Mouse (Mus musculus): ENCODE data around the gene Pibf1. TPM values are rescaled to one million over a fixed set of nuclear protein-coding genes. Genes with fewer than 3 reads are reported as not detected.

The Pibf1 gene
- polyA plus RNA-seq, 1 experiment from 2014 or later = 26.3 TPM

- Histone ChIP-seq H3K9me3 (no peaks in the 10 kb centered on the region), H3K9ac (replicated peaks) (no peak overlapping the region), H3K27me3 (no peaks in the 10 kb centered on the region), H3K36me3 (peaks cover 21% of the 10 kb centered on the region), H3K4me2 (replicated peaks) (no peak overlapping the region), H3K4me1 (no peaks in the 10 kb centered on the region), H3K4me3 (no peak overlapping the region), H3K27ac (replicated peaks) (no peak overlapping the region)
- 94% methylated on average over 4 of the region's 4 CpGs for WGBS
- no peak for ATAC-seq (ENCODE audit: low FRiP score, low read depth)
Measured at GRCm38 (mm10) chr14:99152683-99153082, 53.5 kb downstream of the Pibf1 start.

GRCm38 (mm10) chr14:99159940-99160339 is 60.7 kb downstream of the Pibf1 start:
- no peak overlapping the region for H3K4me3 ChIP-seq
- no peak overlapping the region for H3K27ac ChIP-seq (replicated peaks)
- no peak for ATAC-seq (ENCODE audit: low FRiP score, low read depth)
- no peak overlapping the region for H3K4me2 ChIP-seq (replicated peaks)
- no peaks in the 10 kb centered on the region for H3K27me3 ChIP-seq
- H3K9me3 ChIP-seq = no peaks in the 10 kb centered on the region
- H3K9ac ChIP-seq (replicated peaks) = no peak overlapping the region
- peaks cover 24% of the 10 kb centered on the region for H3K36me3 ChIP-seq
- WGBS = 58% methylated on average over 6 of the region's 6 CpGs
- H3K4me1 ChIP-seq = no peaks in the 10 kb centered on the region

- Histone ChIP-seq H3K27ac (replicated peaks) (no peak overlapping the region), H3K36me3 (0 out of 2 replicates have a peak, but pooled peaks cover 6% of the 10 kb centered on the region), H3K4me1 (no peaks in the 10 kb centered on the region), H3K9ac (replicated peaks) (no peak overlapping the region), H3K9me3 (no peaks in the 10 kb centered on the region), H3K27me3 (no peaks in the 10 kb centered on the region), H3K4me3 (no peak overlapping the region), H3K4me2 (replicated peaks) (no peak overlapping the region)
- WGBS = 89% methylated on average over 3 of the region's 3 CpGs
- ATAC-seq (ENCODE audit: low FRiP score, low read depth) = no peak
Measured at GRCm38 (mm10) chr14:99163051-99163450, 63.8 kb downstream of the Pibf1 start.

GRCm38 (mm10) chr14:99174138-99174745 is 75.0 kb downstream of the Pibf1 start:
- ATAC-seq (ENCODE audit: low FRiP score, low read depth) = no peak
- Histone ChIP-seq H3K4me1 (no peaks in the 10 kb centered on the region), H3K4me3 (no peak overlapping the region), H3K27ac (replicated peaks) (no peak overlapping the region), H3K9me3 (no peaks in the 10 kb centered on the region), H3K36me3 (peaks cover 2% of the 10 kb centered on the region; the same call in 1 of the 2 replicates), H3K27me3 (no peaks in the 10 kb centered on the region), H3K9ac (replicated peaks) (no peak overlapping the region), H3K4me2 (replicated peaks) (no peak overlapping the region)
- 89% methylated on average over 4 of the region's 4 CpGs for WGBS

DNA sequence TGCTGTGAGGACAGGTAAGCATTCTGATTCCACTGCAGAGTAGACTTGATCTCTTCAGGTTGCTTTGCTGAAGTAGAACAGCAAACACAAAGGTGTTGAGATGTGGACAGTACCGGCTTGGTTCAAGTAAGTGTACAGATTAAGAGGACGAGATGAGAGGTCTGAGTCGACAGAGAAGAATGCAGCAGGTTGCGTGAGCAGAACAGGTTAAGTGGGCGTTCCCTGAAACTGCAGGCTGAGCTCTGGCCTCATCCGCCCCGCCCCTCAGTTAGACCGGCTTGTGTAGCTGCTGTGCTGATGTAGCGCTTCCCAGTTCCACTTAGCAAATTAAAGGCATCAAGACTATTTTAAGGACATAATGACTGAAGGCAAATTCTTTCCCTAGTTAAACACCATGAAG is 77.3 kb downstream of the Pibf1 start:
- no peak overlapping the region for H3K4me3 ChIP-seq
- H3K4me2 ChIP-seq (replicated peaks) = no peak overlapping the region
- ATAC-seq (ENCODE audit: low FRiP score, low read depth) = no peak
- no peaks in the 10 kb centered on the region for H3K9me3 ChIP-seq
- H3K9ac ChIP-seq (replicated peaks) = no peak overlapping the region
- 53% methylated on average over 9 of the region's 9 CpGs for WGBS
- H3K36me3 ChIP-seq = peaks cover 10% of the 10 kb centered on the region
- no peaks in the 10 kb centered on the region for H3K4me1 ChIP-seq
- H3K27ac ChIP-seq (replicated peaks) = no peak overlapping the region
- H3K27me3 ChIP-seq = no peaks in the 10 kb centered on the region

GRCm38 (mm10) chr14:99190153-99190790 is 91.0 kb downstream of the Pibf1 start:
- no peaks in the 10 kb centered on the region for H3K4me1 ChIP-seq
- 96% methylated on average over 5 of the region's 5 CpGs for WGBS
- H3K4me2 ChIP-seq (replicated peaks) = no peak overlapping the region
- H3K27ac ChIP-seq (replicated peaks) = no peak overlapping the region
- no peaks in the 10 kb centered on the region for H3K27me3 ChIP-seq
- no peak overlapping the region for H3K4me3 ChIP-seq
- H3K9me3 ChIP-seq = no peaks in the 10 kb centered on the region
- H3K36me3 ChIP-seq = peaks cover 4% of the 10 kb centered on the region
- H3K9ac ChIP-seq (replicated peaks) = no peak overlapping the region
- ATAC-seq (ENCODE audit: low FRiP score, low read depth) = no peak

DNA sequence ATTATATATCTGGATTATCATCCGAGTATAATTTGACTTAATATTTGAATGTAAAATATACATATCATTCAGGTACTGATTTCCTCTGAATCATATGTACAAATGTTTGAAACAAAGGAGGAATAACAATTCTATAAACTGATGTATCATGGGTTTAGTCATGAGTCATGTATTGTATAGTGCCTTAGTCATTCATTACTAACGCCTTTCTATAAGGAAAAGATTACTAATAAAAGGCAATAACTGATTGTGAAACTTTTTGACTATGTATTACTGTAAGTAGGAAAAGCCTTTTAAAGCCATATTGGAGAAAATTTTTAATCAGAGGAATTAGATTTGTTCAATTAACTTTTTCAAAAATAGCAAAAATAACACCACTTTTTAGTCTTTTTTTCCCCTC is 106.6 kb downstream of the Pibf1 start:
- no peak overlapping the region for H3K4me3 ChIP-seq
- WGBS = 92% methylated on average over 2 of the region's 2 CpGs
- H3K9me3 ChIP-seq = no peaks in the 10 kb centered on the region
- no peak overlapping the region for H3K9ac ChIP-seq (replicated peaks)
- peaks cover 2% of the 10 kb centered on the region for H3K36me3 ChIP-seq
- H3K4me1 ChIP-seq = no peaks in the 10 kb centered on the region
- H3K27me3 ChIP-seq = no peaks in the 10 kb centered on the region
- no peak overlapping the region for H3K4me2 ChIP-seq (replicated peaks)
- ATAC-seq (ENCODE audit: low FRiP score, low read depth) = no peak
- H3K27ac ChIP-seq (replicated peaks) = no peak overlapping the region

DNA sequence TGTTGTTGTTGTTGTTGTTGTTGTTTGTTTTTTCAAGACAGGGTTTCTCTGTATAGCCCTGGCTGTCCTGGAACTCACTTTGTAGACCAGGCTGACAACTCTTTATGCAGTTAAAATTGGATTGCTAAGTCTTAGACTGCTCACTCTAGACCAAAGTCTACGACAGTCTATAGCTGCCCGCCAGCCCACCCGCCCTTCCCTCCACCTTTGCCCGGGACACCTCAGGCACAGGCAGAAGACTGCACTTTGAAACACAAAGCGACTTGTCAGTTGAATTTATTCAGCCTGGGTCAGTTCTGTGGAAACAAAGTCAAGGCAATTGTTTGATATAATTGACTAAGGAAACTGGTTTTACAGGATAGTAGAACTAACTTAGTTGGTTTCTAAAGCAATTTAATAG is 107.4 kb downstream of the Pibf1 start:
- Histone ChIP-seq H3K9ac (replicated peaks) (no peak overlapping the region), H3K9me3 (no peaks in the 10 kb centered on the region), H3K36me3 (peaks cover 7% of the 10 kb centered on the region; the same call in 1 of the 2 replicates), H3K4me1 (no peaks in the 10 kb centered on the region), H3K4me3 (no peak overlapping the region), H3K4me2 (replicated peaks) (no peak overlapping the region), H3K27ac (replicated peaks) (no peak overlapping the region), H3K27me3 (no peaks in the 10 kb centered on the region)
- ATAC-seq (ENCODE audit: low FRiP score, low read depth) = no peak
- WGBS = 87% methylated on average over 5 of the region's 5 CpGs

- H3K9ac ChIP-seq (replicated peaks) = no peak overlapping the region
- no peak overlapping the region for H3K27ac ChIP-seq (replicated peaks)
- no peak overlapping the region for H3K4me2 ChIP-seq (replicated peaks)
- ATAC-seq (ENCODE audit: low FRiP score, low read depth) = no peak
- H3K36me3 ChIP-seq = peaks cover 4% of the 10 kb centered on the region; the same call in 1 of the 2 replicates
- WGBS = 88% methylated on average over 5 of the region's 5 CpGs
- no peaks in the 10 kb centered on the region for H3K27me3 ChIP-seq
- no peak overlapping the region for H3K4me3 ChIP-seq
- no peaks in the 10 kb centered on the region for H3K4me1 ChIP-seq
- H3K9me3 ChIP-seq = no peaks in the 10 kb centered on the region
Measured at GRCm38 (mm10) chr14:99210431-99210830, 111.2 kb downstream of the Pibf1 start.

DNA sequence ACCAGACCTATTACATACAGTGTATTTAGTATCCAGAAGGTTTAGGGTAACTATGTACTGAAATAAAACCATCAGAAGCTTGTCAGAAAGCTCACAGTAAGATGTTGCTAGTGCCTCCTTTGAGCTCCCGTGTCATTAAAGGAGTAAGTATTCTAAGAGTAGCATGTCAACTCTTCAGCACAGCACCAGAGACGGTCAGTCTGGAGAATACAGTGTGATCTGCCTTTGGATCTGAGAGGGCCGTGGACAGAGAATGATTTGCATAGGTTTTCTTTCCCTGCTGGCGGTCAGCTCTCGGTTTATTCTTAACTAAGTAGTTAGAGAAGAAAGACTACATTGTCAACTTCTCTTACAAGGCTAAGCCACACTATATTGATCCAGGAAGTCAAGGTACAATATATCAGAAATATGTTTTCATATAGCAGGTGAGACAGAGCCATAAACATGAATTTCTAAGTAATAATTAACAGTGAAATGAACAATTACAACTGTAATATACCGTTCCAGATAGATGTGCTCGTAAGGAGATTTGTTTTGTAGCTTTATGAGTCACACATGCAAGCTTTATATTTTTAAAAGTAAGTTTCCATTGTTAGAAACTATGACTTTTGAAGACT is 119.3 kb downstream of the Pibf1 start:
- Histone ChIP-seq H3K4me3 (no peak overlapping the region), H3K9me3 (no peaks in the 10 kb centered on the region), H3K36me3 (0 out of 2 replicates have a peak, but pooled peaks cover 4% of the 10 kb centered on the region), H3K27me3 (no peaks in the 10 kb centered on the region), H3K4me1 (peaks cover 5% of the 10 kb centered on the region), H3K27ac (replicated peaks) (no peak overlapping the region), H3K4me2 (replicated peaks) (no peak overlapping the region), H3K9ac (replicated peaks) (no peak overlapping the region)
- no peak for ATAC-seq (ENCODE audit: low FRiP score, low read depth)
- WGBS = 78% methylated on average over 7 of the region's 7 CpGs

- peaks cover 5% of the 10 kb centered on the region for H3K4me1 ChIP-seq
- no peak overlapping the region for H3K9ac ChIP-seq (replicated peaks)
- H3K4me2 ChIP-seq (replicated peaks) = no peak overlapping the region
- no peak overlapping the region for H3K27ac ChIP-seq (replicated peaks)
- H3K9me3 ChIP-seq = no peaks in the 10 kb centered on the region
- WGBS = 10% methylated on average over 9 of the region's 9 CpGs
- no peak for ATAC-seq (ENCODE audit: low FRiP score, low read depth)
- no peak overlapping the region for H3K4me3 ChIP-seq
- H3K36me3 ChIP-seq = 0 out of 2 replicates have a peak, but pooled peaks cover 7% of the 10 kb centered on the region
- no peaks in the 10 kb centered on the region for H3K27me3 ChIP-seq
Measured at GRCm38 (mm10) chr14:99219757-99220171, 120.5 kb downstream of the Pibf1 start.

GRCm38 (mm10) chr14:99225929-99226328 is 126.7 kb downstream of the Pibf1 start:
- Histone ChIP-seq H3K4me3 (no peak overlapping the region), H3K4me1 (no peaks in the 10 kb centered on the region), H3K4me2 (replicated peaks) (no peak overlapping the region), H3K27me3 (no peaks in the 10 kb centered on the region), H3K27ac (replicated peaks) (no peak overlapping the region), H3K36me3 (0 out of 2 replicates have a peak, but pooled peaks cover 3% of the 10 kb centered on the region), H3K9ac (replicated peaks) (no peak overlapping the region), H3K9me3 (no peaks in the 10 kb centered on the region)
- no peak for ATAC-seq (ENCODE audit: low FRiP score, low read depth)
- WGBS = 97% methylated on average over 4 of the region's 4 CpGs

Measured in midbrain, embryonic 12.5 days (tissue).